ENCODE assay signal across 1 mouse cellular context in genomic region chr2:152030986-152031385, GRCm38 (mm10).
TF ChIP-seq lines count a peak whose summit lies in the region.

No protein-coding gene starts in this region.

TF ChIP-seq in MEL, 35 proteins besides CTCF, POLR2A, EP300 and RAD21 (continued from another document):
- TF ChIP-seq E2F4 (IDR thresholded peaks at IDR 0.05; ENCODE audit: borderline replicate concordance, low read depth, low read length) (no peak), MAFK (IDR thresholded peaks at IDR 0.05; ENCODE audit: borderline replicate concordance, low read depth, low read length) (no peak), NELFE (IDR thresholded peaks at IDR 0.05; ENCODE audit: low read depth, low read length) (no peak), USF1 (IDR thresholded peaks at IDR 0.05; ENCODE audit: low read depth, low read length) (no peak), MYC (IDR thresholded peaks at IDR 0.05; ENCODE audit: low read depth, low read length) (no peak), SMC3 (IDR thresholded peaks at IDR 0.05; ENCODE audit: low read depth, low read length) (no peak), POLR2AphosphoS2 (IDR thresholded peaks at IDR 0.05; ENCODE audit: low read length) (no peak), ELF1 (IDR thresholded peaks at IDR 0.05; ENCODE audit: low read depth, low read length) (no peak), CHD1 (IDR thresholded peaks at IDR 0.05; ENCODE audit: low read depth, low read length) (no peak), RCOR1 (IDR thresholded peaks at IDR 0.05; ENCODE audit: low read depth, low read length) (no peak), MAZ (IDR thresholded peaks at IDR 0.05; ENCODE audit: low read depth, low read length) (no peak)
TF ChIP-seq in MEL: peak in this region for 0.
